In the genomic region with DNA sequence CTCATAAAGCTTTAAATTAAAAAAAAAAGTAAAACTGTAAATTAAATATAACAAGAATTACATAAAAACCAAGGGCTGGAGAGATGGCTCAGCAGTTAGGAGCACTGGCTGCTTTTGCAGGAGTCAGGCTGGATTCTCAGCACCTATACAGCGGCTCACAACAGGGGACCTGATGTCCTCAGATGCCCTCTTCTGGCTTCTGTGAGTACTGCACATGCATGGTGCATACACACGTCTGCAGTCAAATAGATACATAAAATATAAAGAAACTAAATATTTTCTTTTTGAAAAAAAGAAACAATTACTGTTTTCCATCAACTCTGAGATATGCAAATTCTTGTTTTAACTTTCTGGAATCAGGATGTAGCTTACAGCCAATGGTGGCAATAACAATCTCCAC, we compare ENCODE assay signal across 18 mouse cellular contexts.
DNase-seq lines count a peak whose midpoint lies in the region; TF ChIP-seq lines count a peak whose summit lies in the region.
"Had no signal": no experiment of that assay in that cellular context is flagged by ENCODE, and none has a peak within 500 bp of the region (broad histone marks: within the 10 kb centered on the region; RNA-seq: fewer than 3 reads in every experiment).

No protein-coding gene starts in this region.

- no peaks in the 10 kb centered on the region for H3K9me3 ChIP-seq in ES-Bruce4 (replicated peaks; ENCODE audit: control insufficient read depth, insufficient read depth, low read length, poor library complexity, severe bottlenecking)
- H3K9me3 ChIP-seq: limb, embryonic 15.5 days had no signal

- peak; percentile 15 for DNase-seq in kidney, postnatal 10 days
- no peak for DNase-seq in kidney, adult 9 months
- DNase-seq in A20 (ENCODE audit: low read depth, low spot score), result peak; percentile 2
- peak; percentile 7 for DNase-seq in induced T-regulatory cell, adult 2 months (ENCODE audit: low read depth)
- no peak for DNase-seq in right cerebral cortex, postnatal 25 days
- no peak for DNase-seq in frontal cortex, postnatal 10 days (ENCODE audit: low spot score in 2 of 2)
- DNase-seq: adrenal gland, adult 8-10 months; cerebellum, adult 11-12 months; gastrocnemius, postnatal 10 days; heart, postnatal 10 days; layer of hippocampus, postnatal 36 days; lung, adult 18-20 months; right cerebral cortex, postnatal 4 days; thymus, adult 2 months had no signal

- TF ChIP-seq CTCF in ES-Bruce4 (IDR thresholded peaks at IDR 0.05; ENCODE audit: low read depth, low read length), result peak; percentile 10

- TF ChIP-seq EP300 in ES-Bruce4 (IDR thresholded peaks at IDR 0.05; ENCODE audit: insufficient read depth, low read depth, low read length), result no peak

- no peaks in the 10 kb centered on the region for H3K4me1 ChIP-seq in ES-Bruce4 (ENCODE audit: control insufficient read depth, insufficient read depth, low read length)
- H3K4me1 ChIP-seq: limb, embryonic 15.5 days had no signal

- H3K4me3 ChIP-seq in ES-Bruce4 (ENCODE audit: low read depth, low read length), result no peak overlapping the region
- H3K4me3 ChIP-seq: limb, embryonic 15.5 days had no signal

- no peak overlapping the region for H3K27ac ChIP-seq in ES-Bruce4 (ENCODE audit: insufficient read depth, low read length)
- H3K27ac ChIP-seq: hindbrain, embryonic 14.5 days; macrophage had no signal

- H3K36me3 ChIP-seq in ES-Bruce4 (ENCODE audit: control insufficient read depth, insufficient read depth, low read length, poor library complexity, severe bottlenecking), result no peaks in the 10 kb centered on the region
- H3K36me3 ChIP-seq: limb, embryonic 15.5 days had no signal

- H3K9ac ChIP-seq in ES-Bruce4 (ENCODE audit: low read depth, poor library complexity, severe bottlenecking), result no peak overlapping the region
- H3K9ac ChIP-seq: hindbrain, embryonic 14.5 days; limb, embryonic 15.5 days had no signal

- no peaks in the 10 kb centered on the region for H3K27me3 ChIP-seq in ES-Bruce4 (ENCODE audit: control insufficient read depth, insufficient read depth, low read length, poor library complexity, severe bottlenecking)
- H3K27me3 ChIP-seq: limb, embryonic 15.5 days had no signal

- no peak for TF ChIP-seq POLR2A in ES-Bruce4 (IDR thresholded peaks at IDR 0.05; ENCODE audit: insufficient read depth, low read length)

Comparison
In these comparisons a context has a peak if more than half of its experiments do, and no peak if none do; other contexts are left out.
1. DNase-seq: peak in kidney, postnatal 10 days (single experiment), A20 (single experiment) and induced T-regulatory cell, adult 2 months (single experiment); none in kidney, adult 9 months (single experiment), right cerebral cortex, postnatal 25 days (single experiment) and frontal cortex, postnatal 10 days (0 of 2).